Mouse (Mus musculus): ENCODE measurements around the gene Coa3.

The Coa3 gene

DNA sequence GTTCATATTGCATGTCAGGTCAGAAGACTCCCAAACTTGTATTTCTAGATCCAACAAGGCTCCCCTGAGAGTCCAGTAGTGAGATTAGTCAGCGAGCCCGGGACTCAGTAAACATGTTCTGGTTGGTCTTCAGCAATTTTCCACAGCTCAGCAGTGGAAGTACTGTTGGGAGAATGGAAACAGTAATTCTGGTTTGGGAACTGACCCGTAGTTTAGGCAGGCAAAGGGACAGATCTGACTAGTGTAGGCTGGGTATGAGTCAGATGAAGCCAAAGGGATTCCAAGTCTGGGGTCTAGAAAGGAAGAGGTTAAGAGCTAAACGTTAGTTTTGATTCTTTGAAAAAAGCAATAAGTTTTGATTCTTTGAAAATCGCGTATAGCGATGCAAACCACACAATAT lies 26.0 kb downstream of the Coa3 start:
- DNase-seq (ENCODE audit: low spot score in 2 of 2): no peak

DNA sequence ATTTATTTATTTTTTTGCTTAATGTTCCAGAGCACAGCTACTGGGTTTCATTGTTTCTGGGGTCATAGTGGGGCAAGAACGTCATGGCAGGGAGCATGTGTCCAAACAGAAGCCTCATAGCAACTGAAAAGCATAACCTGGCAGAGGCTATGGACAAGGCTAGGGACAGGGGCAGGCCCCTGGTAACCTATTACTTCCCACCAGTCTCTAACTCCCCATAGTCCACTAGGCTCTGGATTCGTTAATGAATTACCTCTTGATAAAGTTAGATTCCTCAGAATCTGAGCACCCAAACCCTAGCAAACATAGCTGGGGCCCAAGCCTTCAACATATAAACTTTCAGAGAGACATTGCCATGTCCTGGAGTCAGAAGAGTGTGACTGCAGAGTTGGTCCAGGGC lies 27.9 kb downstream of the Coa3 start:
- no peak for DNase-seq (ENCODE audit: low spot score in 2 of 2)

GRCm38 (mm10) chr11:101248258-101248994 lies 30.5 kb downstream of the Coa3 start:
- DNase-seq (ENCODE audit: low spot score in 2 of 2): no peak

- no peak for DNase-seq (ENCODE audit: low spot score in 2 of 2)
These were observed 31.3 kb downstream of the Coa3 start for GRCm38 (mm10) chr11:101247521-101248030.

- no peak for DNase-seq (ENCODE audit: low spot score in 2 of 2)
These were observed 32.3 kb downstream of the Coa3 start for GRCm38 (mm10) chr11:101246702-101247012.

DNA sequence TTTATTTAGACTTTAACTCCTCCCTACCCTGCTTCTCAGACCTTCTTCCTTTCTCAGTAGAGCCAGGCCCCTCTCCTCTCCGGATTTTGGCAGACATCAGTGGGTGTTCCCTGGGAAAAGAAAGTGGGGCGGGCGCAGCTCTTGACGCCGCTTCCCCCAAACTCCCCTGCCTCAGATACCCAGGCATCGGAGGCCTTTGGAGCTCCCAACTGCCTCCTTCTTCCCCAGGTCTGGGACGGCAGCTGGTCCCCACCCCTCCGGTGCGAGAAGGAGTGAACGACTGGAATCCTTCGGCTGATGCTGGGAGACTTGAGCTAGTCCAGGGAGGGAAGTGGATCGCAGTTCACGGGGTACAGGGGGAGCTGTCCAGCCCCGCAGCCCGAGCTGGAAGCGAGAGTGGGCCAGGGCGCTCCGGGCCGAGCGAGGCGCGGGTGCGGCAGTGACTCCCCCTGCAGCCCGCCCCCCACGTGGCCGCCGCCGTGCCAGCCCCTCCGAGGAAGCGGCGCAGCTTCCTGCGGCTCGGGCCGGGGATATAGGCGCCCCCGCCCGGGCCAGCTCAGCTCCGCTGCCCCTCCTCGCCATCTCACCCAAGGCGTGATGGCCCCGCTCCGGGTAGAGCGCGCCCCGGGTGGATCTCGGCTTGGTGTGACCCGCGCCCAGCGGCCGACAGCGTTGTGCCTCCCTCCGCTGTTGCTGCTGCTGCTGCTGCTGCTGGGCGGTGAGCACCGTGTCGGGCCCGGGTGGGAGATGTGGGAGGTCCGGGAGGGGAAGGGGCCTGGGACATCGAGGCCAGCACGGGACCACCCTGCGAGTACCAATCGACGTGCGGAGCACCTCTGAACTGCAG lies 32.8 kb downstream of the Coa3 start, which contains the start of gene Ramp2:
Gene Ramp2 (plus strand): TSS at position 174 of the 847 bp plus-strand sequence.
- DNase-seq (ENCODE audit: low spot score in 2 of 2): no peak

DNA sequence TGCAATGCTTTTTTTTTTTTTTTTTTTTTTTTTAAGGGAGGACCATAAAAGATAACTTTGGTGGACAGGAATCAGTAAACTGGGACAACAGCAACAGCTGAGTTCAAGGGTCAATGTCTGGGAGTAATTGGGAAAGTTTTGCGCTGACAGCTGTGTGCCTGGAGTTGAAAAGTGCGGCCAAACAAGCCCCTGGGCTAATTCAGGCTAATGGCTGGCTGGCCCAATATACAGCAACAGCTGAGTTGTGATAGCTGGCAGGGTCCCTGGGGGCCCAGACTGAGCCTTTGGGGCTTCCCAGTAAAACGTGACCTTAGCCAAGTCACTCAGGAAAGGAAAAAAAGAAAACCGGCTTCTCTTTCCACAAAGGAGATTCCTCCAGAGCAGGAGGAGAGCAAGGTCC lies 33.8 kb downstream of the Coa3 start:
- DNase-seq (ENCODE audit: low spot score in 2 of 2): no peak

DNA sequence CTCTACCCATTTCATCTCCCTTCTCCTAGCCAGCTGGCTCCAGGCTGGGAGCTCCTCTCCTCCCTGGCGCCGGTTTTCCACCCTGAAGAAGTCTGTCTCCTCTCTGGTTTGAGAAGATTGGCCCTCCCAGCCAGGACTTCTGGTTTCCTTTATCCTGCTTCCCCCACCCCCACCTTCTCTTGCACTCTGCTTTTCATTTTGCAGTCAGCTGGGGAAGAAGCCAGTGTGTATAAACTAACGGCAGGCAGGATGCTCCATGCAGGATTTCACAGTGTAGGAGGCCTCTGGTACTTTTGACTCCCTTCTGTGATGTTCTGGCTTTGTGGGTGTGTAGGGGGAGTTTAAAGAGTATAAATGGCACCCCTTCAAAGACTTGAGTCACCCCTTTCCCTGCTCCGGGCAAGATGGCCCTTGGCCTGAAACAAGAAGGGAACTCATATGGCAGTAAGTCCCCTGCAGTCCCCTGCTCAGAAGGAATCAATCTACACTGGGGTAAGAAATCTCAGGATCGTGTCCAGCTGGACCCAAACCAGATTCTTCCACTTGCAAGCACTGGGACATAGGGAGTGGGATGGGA lies 40.8 kb downstream of the Coa3 start:
- DNase-seq (ENCODE audit: low spot score in 2 of 2): no peak

DNA sequence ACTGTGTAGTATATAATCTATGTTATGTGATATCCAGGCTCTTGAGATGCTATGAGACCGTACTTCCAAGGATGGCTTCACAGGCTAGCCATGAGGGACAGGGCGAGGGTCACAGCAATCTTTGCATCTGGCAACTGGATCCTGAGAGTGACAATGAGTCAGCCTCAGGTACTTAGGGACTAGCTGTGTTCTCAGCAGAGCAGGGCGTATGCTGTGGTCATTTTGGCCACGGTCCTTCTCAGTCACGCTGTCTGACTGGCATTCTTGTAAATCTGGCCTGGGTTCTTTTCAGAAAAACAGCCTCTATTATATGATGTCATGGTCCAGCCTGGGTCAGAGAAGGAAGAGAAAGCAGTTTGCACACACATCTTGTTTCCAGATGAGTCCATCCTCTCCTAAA lies 42.1 kb downstream of the Coa3 start:
- no peak for DNase-seq (ENCODE audit: low spot score in 2 of 2)

GRCm38 (mm10) chr11:101235429-101235828 lies 43.5 kb downstream of the Coa3 start:
- DNase-seq (ENCODE audit: low spot score in 2 of 2): no peak

GRCm38 (mm10) chr11:101234124-101234523 lies 44.8 kb downstream of the Coa3 start:
- no peak for DNase-seq (ENCODE audit: low spot score in 2 of 2)

DNA sequence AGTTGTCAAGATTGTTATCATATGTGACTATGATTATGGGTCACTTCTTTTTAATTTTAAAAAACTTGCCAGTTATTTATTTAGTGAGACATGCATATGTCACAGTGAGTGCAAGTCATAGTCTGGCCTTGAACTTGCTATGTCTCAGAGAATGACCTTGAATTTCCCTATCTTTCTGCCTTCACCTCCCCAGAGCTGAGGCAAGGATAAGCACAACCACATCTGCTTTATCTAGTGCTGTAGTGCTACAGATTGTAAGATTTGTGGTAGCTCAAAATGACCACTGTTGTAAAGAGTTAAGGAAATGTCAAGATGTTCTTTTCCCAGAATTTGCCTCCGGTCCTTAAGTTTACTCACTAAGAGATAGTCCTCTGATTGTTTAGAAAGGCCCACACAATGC lies 45.7 kb downstream of the Coa3 start:
- no peak for DNase-seq (ENCODE audit: low spot score in 2 of 2)

DNA sequence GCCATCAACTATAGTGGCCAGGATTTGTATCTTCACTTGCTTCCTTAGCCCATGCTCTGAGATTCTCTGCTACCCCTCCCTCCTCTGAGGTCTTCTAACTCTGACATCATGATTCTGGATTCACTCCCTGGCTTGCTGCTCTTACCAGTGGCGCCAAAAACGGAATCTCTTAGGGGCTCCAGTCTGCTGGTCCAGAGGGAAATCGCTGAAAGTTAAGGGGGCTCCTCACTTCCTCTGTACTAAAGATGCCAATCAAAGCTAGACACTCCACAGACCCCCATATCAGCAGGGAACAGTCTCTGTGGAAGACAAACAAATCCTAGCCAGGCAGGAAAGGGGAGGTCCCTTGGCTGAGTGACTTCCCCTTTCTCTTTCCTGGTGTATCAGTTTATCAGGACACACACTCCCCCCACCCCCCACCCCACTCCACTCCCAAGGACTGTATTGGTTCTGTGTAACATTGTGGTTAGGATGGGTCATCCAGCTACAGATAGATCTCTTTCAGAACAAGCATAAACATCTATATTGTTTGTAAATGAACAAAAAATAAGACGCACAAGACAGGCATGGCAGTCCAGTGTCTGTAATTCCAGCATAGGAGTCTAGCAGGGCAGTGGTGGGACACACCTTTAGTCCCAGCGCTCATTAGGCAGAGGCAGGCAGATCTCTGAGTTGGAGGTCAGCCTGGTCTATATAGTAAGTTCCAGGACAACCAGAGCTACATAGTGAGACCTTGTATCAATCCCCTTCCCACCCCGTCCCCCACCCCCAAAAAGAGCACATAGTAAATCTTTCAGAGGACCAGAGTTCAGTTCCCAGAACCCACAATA lies 46.7 kb downstream of the Coa3 start:
- DNase-seq (ENCODE audit: low spot score in 2 of 2): no peak

GRCm38 (mm10) chr11:101230991-101231871 lies 47.7 kb downstream of the Coa3 start:
- no peak for DNase-seq (ENCODE audit: low spot score in 2 of 2)

GRCm38 (mm10) chr11:101230526-101230925 lies 48.4 kb downstream of the Coa3 start:
- no peak for DNase-seq (ENCODE audit: low spot score in 2 of 2)

- DNase-seq (ENCODE audit: low spot score in 2 of 2): no peak
These were observed 48.8 kb downstream of the Coa3 start for GRCm38 (mm10) chr11:101230061-101230511.

- no peak for DNase-seq (ENCODE audit: low spot score in 2 of 2)
These were observed 49.5 kb downstream of the Coa3 start for GRCm38 (mm10) chr11:101229361-101229900.
